Mouse (Mus musculus): ENCODE data around the gene Dnaaf1. TPM values are rescaled to one million over a fixed set of nuclear protein-coding genes. Genes with fewer than 3 reads are reported as not detected.

Dnaaf1 gene
- polyA plus RNA-seq, 1 experiment from 2014 or later, result 0.24 TPM

DNA sequence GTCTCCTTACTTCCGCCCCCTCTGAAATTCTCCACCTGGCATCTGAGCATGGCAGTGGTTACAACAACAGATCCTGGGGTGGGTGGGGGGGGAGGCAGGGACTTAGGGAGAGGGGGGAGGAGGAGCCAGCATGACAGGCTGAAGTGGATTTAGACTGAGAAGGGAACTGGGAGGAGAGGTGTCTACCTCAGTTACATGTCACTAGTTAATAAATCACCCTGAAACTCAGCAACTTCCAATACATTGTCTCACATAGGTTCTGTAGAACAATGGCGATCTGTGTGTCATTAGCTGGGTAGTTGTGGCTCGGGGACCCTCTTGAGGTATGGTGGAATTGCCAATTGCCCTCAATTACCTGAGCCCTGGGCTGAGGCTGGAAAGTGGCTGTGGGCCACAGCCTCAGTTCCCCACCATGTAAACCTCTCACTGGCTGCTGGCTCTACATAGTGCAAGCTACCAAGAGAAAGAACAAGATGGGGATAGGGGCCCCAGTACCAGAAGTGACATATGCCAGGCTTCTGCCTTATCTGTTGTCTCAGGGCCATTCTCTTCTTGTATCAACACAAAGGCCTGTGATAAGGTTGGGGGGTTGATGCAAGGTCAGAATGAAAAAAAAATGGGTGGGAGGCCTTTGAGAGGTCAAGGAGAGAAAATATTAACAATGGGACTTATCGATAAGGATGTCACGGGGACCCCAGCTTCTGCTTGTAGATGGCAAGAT lies 5.6 kb downstream of the Dnaaf1 start:
- no peaks in the 10 kb centered on the region for H3K36me3 ChIP-seq (ENCODE audit: insufficient read depth, low read length)
- H3K27me3 ChIP-seq (ENCODE audit: insufficient read depth, low read length), result no peaks in the 10 kb centered on the region
- no peaks in the 10 kb centered on the region for H3K9me3 ChIP-seq (replicated peaks; ENCODE audit: low read length)
- DNase-seq (ENCODE audit: low spot score) (no peak), ATAC-seq (replicated peaks; ENCODE audit: low FRiP score, low read depth) (no peak)
- H3K4me1 ChIP-seq (replicated peaks; ENCODE audit: insufficient read depth, low read length), result no peaks in the 10 kb centered on the region
- no peak overlapping the region for H3K9ac ChIP-seq (ENCODE audit: low read depth, low read length)
- TF ChIP-seq CTCF (IDR thresholded peaks at IDR 0.05; ENCODE audit: low read depth), result no peak
- no peak overlapping the region for H3K4me2 ChIP-seq (ENCODE audit: low read length)
- 75% methylated on average over 5 of the region's 5 CpGs for WGBS
- H3K27ac ChIP-seq, result no peak overlapping the region
- no peak overlapping the region for H3K4me3 ChIP-seq (replicated peaks; ENCODE audit: low read depth, low read length)

DNA sequence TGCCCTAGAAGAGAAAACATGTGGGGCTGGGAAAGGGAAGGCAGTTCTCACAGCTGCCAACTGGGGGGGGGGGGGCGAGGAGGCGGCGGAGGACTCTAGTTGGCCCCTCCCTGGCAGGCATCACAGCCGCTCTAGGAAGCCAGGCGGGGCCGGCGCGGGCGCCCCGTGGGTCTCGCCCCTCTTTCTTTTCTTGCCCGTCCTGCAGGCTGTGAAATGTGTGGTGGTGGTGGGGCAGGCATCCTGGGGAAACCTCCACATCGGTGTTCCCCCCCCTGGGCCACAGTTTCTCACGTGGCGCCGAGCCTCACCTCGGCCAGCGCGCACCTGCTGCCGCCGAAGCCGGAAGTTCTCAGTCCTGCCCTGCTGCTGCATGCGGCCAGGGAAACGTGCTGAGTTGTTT lies 10.9 kb downstream of the Dnaaf1 start:
- peak overlapping the region; percentile 24; the same call in 1 of the 2 replicates for H3K4me3 ChIP-seq (replicated peaks; ENCODE audit: low read depth, low read length)
- DNase-seq (ENCODE audit: low spot score) (no peak), ATAC-seq (replicated peaks; ENCODE audit: low FRiP score, low read depth) (0 out of 2 replicates have a peak, but pooled peaks have one; percentile 25)
- H3K9me3 ChIP-seq (replicated peaks; ENCODE audit: low read length), result no peaks in the 10 kb centered on the region
- peak overlapping the region; percentile 57 for H3K4me2 ChIP-seq (ENCODE audit: low read length)
- WGBS, result 19% methylated on average over 21 of the region's 24 CpGs
- no peak overlapping the region for H3K27ac ChIP-seq
- H3K9ac ChIP-seq (ENCODE audit: low read depth, low read length), result 0 out of 2 replicates have a peak overlapping the region, but pooled peaks have one; percentile 35
- H3K27me3 ChIP-seq (ENCODE audit: insufficient read depth, low read length), result no peaks in the 10 kb centered on the region
- H3K4me1 ChIP-seq (replicated peaks; ENCODE audit: insufficient read depth, low read length), result no peaks in the 10 kb centered on the region
- TF ChIP-seq CTCF (IDR thresholded peaks at IDR 0.05; ENCODE audit: low read depth), result no peak
- H3K36me3 ChIP-seq (ENCODE audit: insufficient read depth, low read length), result no peaks in the 10 kb centered on the region

DNA sequence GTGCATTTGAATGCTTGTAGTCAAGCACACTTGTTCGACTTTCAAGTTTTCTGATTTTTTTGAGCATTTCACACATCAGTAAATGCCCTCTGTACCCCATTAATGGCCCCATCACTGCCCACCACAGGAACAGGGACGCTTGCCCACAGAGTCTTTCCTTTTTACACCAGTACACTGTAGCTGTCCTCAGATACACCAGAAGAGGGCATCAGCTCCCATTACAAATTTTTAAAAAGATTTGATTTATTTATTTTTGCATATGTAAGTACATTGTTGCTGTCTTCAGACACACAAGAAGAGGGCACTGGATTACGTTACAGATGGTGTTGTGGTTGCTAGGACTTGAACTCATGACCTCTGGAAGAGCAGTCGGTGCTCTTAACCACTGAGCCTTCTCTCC lies 13.3 kb downstream of the Dnaaf1 start:
- Histone ChIP-seq H3K27ac (no peak overlapping the region), H3K4me1 (replicated peaks; ENCODE audit: insufficient read depth, low read length) (no peaks in the 10 kb centered on the region), H3K4me3 (replicated peaks; ENCODE audit: low read depth, low read length) (no peak overlapping the region), H3K9me3 (replicated peaks; ENCODE audit: low read length) (no peaks in the 10 kb centered on the region), H3K27me3 (ENCODE audit: insufficient read depth, low read length) (no peaks in the 10 kb centered on the region), H3K4me2 (ENCODE audit: low read length) (no peak overlapping the region), H3K36me3 (ENCODE audit: insufficient read depth, low read length) (no peaks in the 10 kb centered on the region), H3K9ac (ENCODE audit: low read depth, low read length) (no peak overlapping the region)
- ATAC-seq (replicated peaks; ENCODE audit: low FRiP score, low read depth) (no peak), DNase-seq (ENCODE audit: low spot score) (no peak)
- peak; percentile 45; the same call in 1 of the 2 replicates for TF ChIP-seq CTCF (IDR thresholded peaks at IDR 0.05; ENCODE audit: low read depth)
- WGBS, result 49% methylated on average over 4 of the region's 4 CpGs

DNA sequence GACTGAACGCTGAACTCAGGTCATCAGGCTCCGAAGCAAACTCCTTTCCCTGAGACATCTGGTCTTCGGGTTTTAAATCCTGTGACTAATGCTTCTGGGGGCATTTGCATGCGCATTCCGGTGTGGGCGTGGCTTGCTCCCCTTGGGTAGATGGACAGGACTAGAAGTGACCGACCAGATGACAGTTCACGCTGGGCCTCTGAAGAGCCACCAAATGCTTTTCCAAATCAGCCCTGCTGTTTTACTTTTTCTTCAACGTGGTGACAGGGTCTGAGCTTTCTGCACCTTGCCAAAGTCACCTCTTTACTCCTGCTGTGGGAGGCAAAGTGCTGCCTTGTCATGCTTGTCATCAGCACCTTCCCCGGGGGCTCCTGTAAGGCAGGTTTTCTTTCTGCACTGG lies 13.8 kb downstream of the Dnaaf1 start:
- Histone ChIP-seq H3K4me2 (ENCODE audit: low read length) (no peak overlapping the region), H3K27ac (no peak overlapping the region; the same call in 1 of the 2 replicates), H3K36me3 (ENCODE audit: insufficient read depth, low read length) (no peaks in the 10 kb centered on the region), H3K4me3 (replicated peaks; ENCODE audit: low read depth, low read length) (no peak overlapping the region), H3K4me1 (replicated peaks; ENCODE audit: insufficient read depth, low read length) (no peaks in the 10 kb centered on the region), H3K9ac (ENCODE audit: low read depth, low read length) (no peak overlapping the region), H3K9me3 (replicated peaks; ENCODE audit: low read length) (no peaks in the 10 kb centered on the region), H3K27me3 (ENCODE audit: insufficient read depth, low read length) (no peaks in the 10 kb centered on the region)
- ATAC-seq (replicated peaks; ENCODE audit: low FRiP score, low read depth) (no peak), DNase-seq (ENCODE audit: low spot score) (no peak)
- 21% methylated on average over 10 of the region's 10 CpGs for WGBS
- TF ChIP-seq CTCF (IDR thresholded peaks at IDR 0.05; ENCODE audit: low read depth), result no peak

- H3K36me3 ChIP-seq (ENCODE audit: insufficient read depth, low read length), result no peaks in the 10 kb centered on the region
- no peak overlapping the region for H3K27ac ChIP-seq
- no peaks in the 10 kb centered on the region for H3K27me3 ChIP-seq (ENCODE audit: insufficient read depth, low read length)
- no peak overlapping the region for H3K4me3 ChIP-seq (replicated peaks; ENCODE audit: low read depth, low read length)
- DNase-seq (ENCODE audit: low spot score) (no peak), ATAC-seq (replicated peaks; ENCODE audit: low FRiP score, low read depth) (no peak)
- no peak overlapping the region for H3K4me2 ChIP-seq (ENCODE audit: low read length)
- H3K4me1 ChIP-seq (replicated peaks; ENCODE audit: insufficient read depth, low read length), result no peaks in the 10 kb centered on the region
- TF ChIP-seq CTCF (IDR thresholded peaks at IDR 0.05; ENCODE audit: low read depth), result no peak
- H3K9me3 ChIP-seq (replicated peaks; ENCODE audit: low read length), result no peaks in the 10 kb centered on the region
- WGBS, result 70% methylated on average over 14 of the region's 14 CpGs
- no peak overlapping the region for H3K9ac ChIP-seq (ENCODE audit: low read depth, low read length)
Measured at GRCm38 (mm10) chr8:119590348-119590747, 15.3 kb downstream of the Dnaaf1 start.

DNA sequence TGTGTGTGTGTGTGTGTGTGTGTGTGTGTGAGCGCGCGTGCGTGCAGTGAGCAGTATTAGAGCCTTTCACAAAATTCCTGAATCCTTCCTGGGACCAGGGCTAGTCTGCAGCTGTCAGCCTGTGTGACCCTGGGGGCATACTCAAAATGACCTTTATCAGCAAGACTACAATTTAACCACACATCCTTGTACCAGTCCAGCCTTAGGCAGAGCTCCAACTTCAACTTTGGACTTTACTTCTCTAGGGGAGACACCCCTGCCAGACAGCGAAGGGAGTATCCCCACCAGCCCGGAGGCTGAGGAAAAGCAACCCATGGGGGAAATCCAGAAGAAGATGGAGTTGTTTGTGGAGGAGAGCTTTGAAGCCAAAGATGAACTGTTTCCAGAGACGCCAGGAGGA lies 16.4 kb downstream of the Dnaaf1 start:
- 89% methylated on average over 7 of the region's 7 CpGs for WGBS
- H3K4me1 ChIP-seq (replicated peaks; ENCODE audit: insufficient read depth, low read length), result no peaks in the 10 kb centered on the region

More for the DNA sequence above, 16.4 kb downstream of the Dnaaf1 start:
- Histone ChIP-seq H3K27ac (no peak overlapping the region), H3K27me3 (ENCODE audit: insufficient read depth, low read length) (no peaks in the 10 kb centered on the region), H3K4me3 (replicated peaks; ENCODE audit: low read depth, low read length) (no peak overlapping the region), H3K9me3 (replicated peaks; ENCODE audit: low read length) (no peaks in the 10 kb centered on the region), H3K4me2 (ENCODE audit: low read length) (no peak overlapping the region), H3K9ac (ENCODE audit: low read depth, low read length) (no peak overlapping the region), H3K36me3 (ENCODE audit: insufficient read depth, low read length) (no peaks in the 10 kb centered on the region)
- ATAC-seq (replicated peaks; ENCODE audit: low FRiP score, low read depth) (no peak), DNase-seq (ENCODE audit: low spot score) (no peak)
- no peak for TF ChIP-seq CTCF (IDR thresholded peaks at IDR 0.05; ENCODE audit: low read depth)
